Mouse (Mus musculus) thymus, postnatal 25 days (tissue): ENCODE measurements around the gene Prkar1a.

ENCODE experiments used
- DNase-seq: peaks from one replicate; pipeline ENCODE4 v3.0.0; 2022

Gene Prkar1a

GRCm38 (mm10) chr11:109708786-109709185 is 59.6 kb downstream of the Prkar1a start:
- DNase-seq = no peak

GRCm38 (mm10) chr11:109709501-109709900 is 60.3 kb downstream of the Prkar1a start:
- no peak for DNase-seq

GRCm38 (mm10) chr11:109714341-109715247 is 65.4 kb downstream of the Prkar1a start:
- no peak for DNase-seq

DNA sequence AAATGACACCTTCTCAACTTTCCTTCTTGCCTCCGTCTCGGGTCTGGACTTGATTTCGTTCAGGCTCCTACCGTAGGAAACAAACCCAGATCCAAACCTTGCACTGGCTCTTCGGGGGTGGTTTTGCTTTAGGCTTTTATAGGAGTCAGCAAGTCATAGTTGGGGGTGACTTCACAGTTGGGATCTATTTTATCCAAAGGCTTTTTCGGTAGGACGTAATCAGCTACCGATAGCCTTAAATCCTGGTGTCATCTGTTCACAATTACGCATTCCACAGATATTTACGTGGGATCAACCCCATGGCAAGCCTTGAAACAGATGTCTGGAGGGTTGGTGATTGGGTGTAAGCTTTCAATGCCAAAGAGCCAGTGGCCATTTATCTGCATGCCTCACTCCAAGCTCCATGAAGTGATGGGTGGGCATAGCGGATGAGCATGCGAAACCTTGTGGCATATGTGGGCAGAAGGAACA is 66.1 kb downstream of the Prkar1a start:
- DNase-seq = no peak

GRCm38 (mm10) chr11:109716981-109717380 is 67.8 kb downstream of the Prkar1a start:
- no peak for DNase-seq

- DNase-seq = no peak
These were observed 68.2 kb downstream of the Prkar1a start for GRCm38 (mm10) chr11:109717448-109717847.

- no peak for DNase-seq
These were observed 69.0 kb downstream of the Prkar1a start for GRCm38 (mm10) chr11:109717966-109718895.
